Mouse (Mus musculus) embryonic facial prominence, embryonic 11.5 days (tissue): Measurements from ENCODE around the gene Cd180. TPM values are rescaled to one million over a fixed set of nuclear protein-coding genes. Genes with fewer than 3 reads are reported as not detected.

Source experiments
- ATAC-seq: fragments of 200-750 bp; cut with Nextera tagmentation; replicated peaks from 2 replicates; pipeline ENCODE4 v1.8.0; 2017; ENCODE audit warnings: low read depth; ENCODE audit not compliant: insufficient number of reproducible peaks, low FRiP score, low TSS enrichment
- DNase-seq: peaks from one replicate; pipeline ENCODE4 v3.0.0-alpha.2; 2015; ENCODE audit warnings: low spot score
- H3K27ac ChIP-seq: fragments of 300-500 bp; sonication (generic); replicated peaks from 2 replicates; pipeline ENCODE4 v1.5.1; 2014; ENCODE audit warnings: mild to moderate bottlenecking, low read depth, low read length, control low read depth
- H3K27me3 ChIP-seq: fragments of 300-500 bp; sonication (generic); 2 replicates; pipeline ENCODE4 v1.6.1; 2014; ENCODE audit warnings: mild to moderate bottlenecking, low read length, moderate library complexity, mixed read lengths; ENCODE audit not compliant: control insufficient read depth, insufficient read depth
- H3K36me3 ChIP-seq: fragments of 300-500 bp; sonication (generic); replicated peaks from 2 replicates; pipeline ENCODE4 v1.6.1; 2014; ENCODE audit warnings: low read depth, mild to moderate bottlenecking, low read length, moderate library complexity, mixed read lengths; ENCODE audit not compliant: control insufficient read depth, insufficient read depth
- H3K4me1 ChIP-seq: fragments of 300-500 bp; sonication (generic); 2 replicates; pipeline ENCODE4 v1.6.1; 2014; ENCODE audit warnings: low read length, mixed read lengths; ENCODE audit not compliant: control insufficient read depth, insufficient read depth
- H3K4me2 ChIP-seq: fragments of 300-500 bp; sonication (generic); 2 replicates; pipeline ENCODE4 v1.6.1; 2014; ENCODE audit warnings: low read depth, mild to moderate bottlenecking, control low read depth, low read length, moderate library complexity
- H3K4me3 ChIP-seq: fragments of 300-500 bp; sonication (generic); 2 replicates; pipeline ENCODE4 v1.5.1; 2014; ENCODE audit warnings: low read depth, low read length, control low read depth
- H3K9ac ChIP-seq: fragments of 300-500 bp; sonication (generic); replicated peaks from 2 replicates; pipeline ENCODE4 v1.6.1; 2014; ENCODE audit warnings: mild to moderate bottlenecking, control low read depth, low read length
- H3K9me3 ChIP-seq: fragments of 300-500 bp; sonication (generic); replicated peaks from 2 replicates; pipeline ENCODE4 v1.6.1; 2016; ENCODE audit warnings: mild to moderate bottlenecking, low read length, inconsistent platforms, mixed read lengths; ENCODE audit not compliant: control insufficient read depth
- WGBS: fragments of 180-500 bp; shearing (Covaris S2); extraction: QIAGEN DNeasy Blood & Tissue Kit; methylation state at CpG from one replicate; pipeline ENCODE4 v1.1.7; 2014; 5-methylcytosine and 5-hydroxymethylcytosine counted together
- polyA plus RNA-seq: library from polyadenylated mRNA; unstranded; fragments of >200 nt; fragmentation: Nextera tagmentation; extraction: Ambion mirVana; gene quantifications from 2 replicates; pipeline ENCODE4 v1.2.1, GENCODE M21; 2014

The Cd180 gene
- 0.25 and 0.38 TPM in 2 replicates for polyA plus RNA-seq

DNA sequence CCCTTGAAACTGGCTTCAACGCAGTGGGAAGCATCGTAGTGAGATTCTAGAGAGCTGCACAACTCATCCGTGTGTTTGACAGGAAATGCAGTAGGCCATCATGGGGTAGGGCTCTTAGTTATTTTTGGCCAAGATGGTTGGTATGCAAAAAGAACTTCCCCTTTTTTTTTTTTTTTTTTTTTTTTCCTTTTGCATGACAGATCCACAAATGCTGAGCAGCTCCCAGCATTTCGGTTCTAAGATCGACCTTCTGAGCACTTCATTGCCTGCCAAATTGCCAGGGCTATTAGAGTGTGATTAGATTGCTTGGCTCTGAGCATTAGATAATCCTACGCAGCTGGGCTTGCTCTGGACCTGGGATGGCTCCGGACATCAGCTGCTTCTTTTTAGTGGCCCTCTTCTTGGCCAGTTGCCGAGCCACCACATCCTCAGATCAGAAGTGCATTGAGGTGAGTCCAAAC is at the start of gene Cd180:
Gene Cd180 (plus strand): TSS at position 218 of the 461 bp plus-strand sequence.
- Histone ChIP-seq H3K9me3 (no peaks in the 10 kb centered on the region), H3K4me2 (no peak within 1 kb of the TSS), H3K36me3 (no peaks in the 10 kb centered on the region), H3K27ac (no peak within 1 kb of the TSS), H3K9ac (no peak within 1 kb of the TSS), H3K4me1 (peaks cover under 1% of the 10 kb centered on the region; the same call in 1 of the 2 replicates), H3K4me3 (no peak within 1 kb of the TSS), H3K27me3 (no peaks in the 10 kb centered on the region)
- no peak for ATAC-seq
- 67% methylated on average over 8 of the region's 8 CpGs for WGBS
- no peak for DNase-seq

DNA sequence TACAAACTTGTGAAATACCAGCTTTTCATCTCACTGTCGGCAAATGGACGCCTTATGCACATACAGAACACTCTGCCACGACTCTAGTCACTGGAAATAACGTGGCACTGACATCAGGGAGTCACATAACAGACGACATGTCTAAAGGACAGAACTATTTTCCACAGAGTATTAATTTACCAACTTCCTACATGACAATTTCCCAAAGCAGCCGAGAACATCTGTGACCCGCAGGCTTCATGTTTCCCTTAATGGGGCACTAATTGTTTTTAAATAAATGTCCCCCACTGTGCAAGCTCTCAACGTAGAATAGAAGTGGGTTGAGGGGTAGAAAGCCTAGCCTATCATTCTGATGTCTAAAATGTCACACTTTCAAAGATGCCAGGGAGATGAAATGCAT is 49.0 kb upstream of the Cd180 start:
- H3K4me1 ChIP-seq = no peaks in the 10 kb centered on the region
- WGBS = 15% methylated on average over 8 of the region's 8 CpGs
- DNase-seq (peak; percentile 35), ATAC-seq (no peak)
- H3K9ac ChIP-seq = no peak overlapping the region
- no peak overlapping the region for H3K4me3 ChIP-seq
- no peak overlapping the region for H3K27ac ChIP-seq
- H3K4me2 ChIP-seq = no peak overlapping the region
- no peaks in the 10 kb centered on the region for H3K27me3 ChIP-seq
- no peaks in the 10 kb centered on the region for H3K9me3 ChIP-seq
- H3K36me3 ChIP-seq = no peaks in the 10 kb centered on the region

DNA sequence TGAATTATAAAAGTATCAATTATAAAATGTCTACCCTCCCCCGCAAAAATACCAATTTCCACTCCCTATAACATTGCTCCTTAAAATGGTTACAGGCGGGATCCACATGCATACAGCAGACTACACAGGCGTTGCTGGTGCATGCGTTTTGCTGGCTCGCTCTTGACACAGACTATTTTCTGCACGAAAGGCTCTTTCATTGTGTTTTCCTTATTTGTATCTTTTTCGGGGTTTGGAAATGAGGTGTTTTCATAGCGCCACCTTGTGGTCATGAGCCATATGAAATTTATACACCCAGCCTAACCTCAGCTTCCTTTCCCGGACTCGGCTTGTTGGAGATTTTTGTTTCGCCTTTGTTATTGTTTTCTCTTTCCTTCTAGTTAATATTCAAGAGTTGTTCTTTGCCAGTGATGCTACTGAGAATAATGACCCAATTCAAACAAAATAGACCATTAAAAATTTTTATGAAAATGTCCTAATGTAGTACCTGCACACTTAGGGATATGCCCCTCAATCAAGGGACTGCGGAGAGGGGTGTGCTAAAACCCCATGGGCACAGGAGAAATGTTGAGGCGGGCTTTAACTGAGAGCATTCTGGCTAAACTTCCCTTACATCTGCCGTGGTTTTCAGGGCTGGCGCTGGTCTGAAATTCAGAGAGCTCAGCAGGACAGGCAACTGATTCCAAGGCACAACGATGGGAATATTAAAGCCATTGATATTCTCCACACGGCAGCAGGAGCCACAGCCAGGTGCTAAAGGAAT is 48.4 kb upstream of the Cd180 start:
- 23% methylated on average over 17 of the region's 17 CpGs for WGBS
- Histone ChIP-seq H3K9me3 (no peaks in the 10 kb centered on the region), H3K4me2 (no peak overlapping the region), H3K27me3 (no peaks in the 10 kb centered on the region), H3K27ac (no peak overlapping the region), H3K4me1 (no peaks in the 10 kb centered on the region), H3K36me3 (no peaks in the 10 kb centered on the region), H3K9ac (no peak overlapping the region), H3K4me3 (no peak overlapping the region)
- ATAC-seq (peak; percentile 73; the same call in 1 of the 2 replicates), DNase-seq (peak; percentile 89)

DNA sequence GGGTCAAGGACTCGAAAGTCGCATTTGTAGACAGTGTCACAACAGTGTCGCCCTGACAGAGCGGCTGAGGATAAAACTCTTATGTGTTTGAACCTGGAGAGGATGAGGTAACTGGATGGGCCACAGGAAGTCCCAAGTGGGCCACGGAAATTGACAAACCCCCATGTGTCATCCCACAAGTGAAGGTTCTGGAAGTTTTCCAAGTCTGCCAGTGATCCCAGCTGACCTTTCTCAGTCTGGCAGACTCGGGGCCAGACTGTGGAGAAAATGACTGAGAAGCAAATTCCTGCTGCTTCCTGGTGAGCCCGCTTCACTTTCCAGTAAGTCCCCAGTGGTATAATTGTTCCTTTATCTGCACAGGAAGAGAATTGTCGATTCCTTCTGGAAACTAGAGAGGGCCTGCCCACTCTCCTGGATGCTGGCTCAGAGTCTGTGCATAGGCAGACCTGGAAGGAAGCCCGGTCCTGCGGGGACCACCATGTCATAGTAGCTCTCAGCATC is 47.0 kb upstream of the Cd180 start:
- 55% methylated on average over 10 of the region's 10 CpGs for WGBS
- Histone ChIP-seq H3K9ac (no peak overlapping the region), H3K4me1 (no peaks in the 10 kb centered on the region), H3K4me2 (no peak overlapping the region), H3K4me3 (no peak overlapping the region), H3K36me3 (no peaks in the 10 kb centered on the region), H3K27ac (no peak overlapping the region), H3K27me3 (no peaks in the 10 kb centered on the region), H3K9me3 (no peaks in the 10 kb centered on the region)
- DNase-seq (no peak), ATAC-seq (no peak)

DNA sequence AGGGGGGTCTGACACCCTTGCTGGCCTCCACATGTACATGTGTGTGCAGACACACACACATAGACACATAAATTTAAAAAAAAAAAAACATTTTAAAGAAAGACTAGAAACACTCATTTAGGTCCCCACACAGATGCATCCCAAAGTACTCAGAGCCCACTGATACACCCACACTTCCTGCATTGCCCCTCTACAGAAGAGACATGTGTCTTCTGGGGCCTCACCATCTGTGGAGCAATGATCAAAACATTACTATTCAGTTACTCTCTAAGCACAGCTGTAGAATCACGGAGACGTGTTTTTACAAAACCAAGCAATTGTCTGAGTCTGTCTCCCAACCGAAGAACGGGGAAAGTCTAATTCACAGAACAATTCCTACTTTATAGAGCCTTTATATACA is 45.8 kb upstream of the Cd180 start:
- no peak overlapping the region for H3K4me2 ChIP-seq
- DNase-seq (no peak), ATAC-seq (no peak)
- no peak overlapping the region for H3K27ac ChIP-seq
- H3K27me3 ChIP-seq = no peaks in the 10 kb centered on the region
- H3K4me3 ChIP-seq = no peak overlapping the region
- H3K9me3 ChIP-seq = no peaks in the 10 kb centered on the region
- 73% methylated on average over 4 of the region's 4 CpGs for WGBS
- no peak overlapping the region for H3K9ac ChIP-seq
- no peaks in the 10 kb centered on the region for H3K36me3 ChIP-seq
- no peaks in the 10 kb centered on the region for H3K4me1 ChIP-seq

DNA sequence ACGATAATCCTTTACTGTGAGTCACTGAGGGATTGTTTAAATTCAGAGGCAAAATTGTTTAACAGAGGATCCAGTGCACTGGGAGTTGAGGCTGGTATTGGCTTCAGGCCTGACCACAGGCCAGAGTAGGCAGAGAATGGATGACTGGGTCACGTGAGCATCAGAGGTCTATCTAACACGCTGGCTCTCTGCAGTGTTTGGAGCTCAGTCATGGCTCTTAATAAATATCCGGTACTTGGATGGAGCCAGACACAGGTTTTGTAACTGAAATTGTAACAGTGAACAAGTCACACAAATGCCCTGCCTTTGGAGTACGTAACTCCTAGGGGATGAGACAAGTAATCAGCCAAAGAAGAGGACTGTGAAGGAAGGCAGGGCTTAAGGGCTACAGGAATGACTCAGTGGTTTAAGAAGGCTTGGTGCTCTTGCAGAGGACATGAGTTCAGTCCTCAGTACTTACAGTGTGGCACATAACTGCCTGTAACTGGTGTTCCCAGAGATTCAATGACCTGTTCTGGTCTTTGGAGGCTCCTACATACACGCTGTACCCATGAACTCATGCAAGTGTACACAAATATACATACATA is 41.0 kb upstream of the Cd180 start:
- ATAC-seq (no peak), DNase-seq (no peak)
- H3K27ac ChIP-seq = no peak overlapping the region
- no peak overlapping the region for H3K4me2 ChIP-seq
- no peaks in the 10 kb centered on the region for H3K9me3 ChIP-seq
- no peaks in the 10 kb centered on the region for H3K4me1 ChIP-seq
- no peak overlapping the region for H3K4me3 ChIP-seq
- H3K9ac ChIP-seq = no peak overlapping the region
- H3K36me3 ChIP-seq = no peaks in the 10 kb centered on the region
- H3K27me3 ChIP-seq = no peaks in the 10 kb centered on the region
- 91% methylated on average over 6 of the region's 6 CpGs for WGBS

DNA sequence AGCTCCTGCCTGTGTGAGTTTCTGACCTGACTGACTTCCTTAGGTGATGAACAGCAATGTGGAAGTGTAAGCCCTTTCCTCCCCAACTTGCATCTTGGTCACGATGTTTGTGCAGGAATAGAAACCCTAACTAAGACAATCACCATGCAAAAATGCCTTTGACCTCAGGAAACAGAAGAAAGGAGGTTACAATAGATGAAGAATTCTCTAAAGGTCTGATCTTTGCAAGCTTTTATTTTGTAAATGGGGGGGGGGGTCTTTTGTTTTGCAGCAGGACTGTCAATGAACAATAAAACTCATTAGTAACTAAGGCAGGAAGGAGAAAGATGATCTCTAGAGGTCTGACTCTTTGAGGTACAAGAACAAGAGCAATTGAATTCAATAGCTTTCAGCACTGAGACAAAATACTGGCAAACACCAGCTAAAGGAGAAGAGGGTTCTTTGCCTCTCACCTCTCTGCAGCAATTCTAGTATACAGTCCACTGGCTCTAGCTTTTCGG is 38.2 kb upstream of the Cd180 start:
- WGBS = 63% methylated on average over 2 of the region's 2 CpGs
- Histone ChIP-seq H3K36me3 (no peaks in the 10 kb centered on the region), H3K9me3 (no peaks in the 10 kb centered on the region), H3K27me3 (no peaks in the 10 kb centered on the region), H3K4me2 (no peak overlapping the region), H3K4me3 (no peak overlapping the region), H3K9ac (no peak overlapping the region), H3K4me1 (no peaks in the 10 kb centered on the region), H3K27ac (no peak overlapping the region)
- DNase-seq = no peak
- ATAC-seq = no peak

DNA sequence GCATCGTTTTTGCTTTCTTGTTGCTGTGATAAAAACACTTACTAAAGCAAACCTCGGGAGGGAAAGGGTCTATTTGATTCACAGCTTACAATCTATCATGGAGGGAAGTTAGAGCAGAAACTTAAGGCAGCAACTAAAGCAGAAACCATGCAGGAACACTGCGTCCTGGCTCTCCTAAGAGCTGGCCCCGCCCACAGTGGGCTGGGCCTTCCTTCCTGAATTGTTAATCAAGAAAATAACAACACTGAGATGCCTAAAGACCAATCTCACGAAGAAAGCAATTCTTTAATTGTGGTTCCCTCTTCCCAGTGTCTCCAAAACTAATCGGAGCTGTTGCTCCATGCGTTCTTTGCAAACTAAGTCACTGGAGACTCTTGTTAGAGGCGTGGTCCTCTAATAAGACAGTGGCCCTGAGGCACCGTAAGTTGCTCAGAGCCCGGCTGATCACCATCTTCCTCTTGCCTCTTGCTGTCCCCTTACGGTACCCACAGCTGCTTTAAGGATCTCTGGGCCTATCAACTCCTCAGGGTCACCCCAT is 37.1 kb upstream of the Cd180 start:
- Histone ChIP-seq H3K27ac (no peak overlapping the region), H3K4me2 (no peak overlapping the region), H3K9ac (no peak overlapping the region), H3K4me3 (no peak overlapping the region), H3K27me3 (no peaks in the 10 kb centered on the region), H3K36me3 (no peaks in the 10 kb centered on the region), H3K9me3 (no peaks in the 10 kb centered on the region), H3K4me1 (no peaks in the 10 kb centered on the region)
- no peak for ATAC-seq
- no peak for DNase-seq
- 69% methylated on average over 11 of the region's 11 CpGs for WGBS
